Mouse (Mus musculus) stomach, postnatal 0 days (tissue): ENCODE measurements around the gene Adam10.

Experiments used
- CTCF ChIP-seq: IDR thresholded peaks from 2 replicates; pipeline ENCODE4 v1.5.1; 2016; ENCODE audit warnings: antibody characterized with exemption, low read depth, mild to moderate bottlenecking, moderate library complexity
- EP300 ChIP-seq: optimal IDR thresholded peaks from 2 replicates; pipeline ENCODE3; 2016; ENCODE audit warnings: antibody characterized with exemption

GRCm38 (mm10) chr9:70673656-70674055 lies 5.1 kb upstream of the Adam10 start:
- no peak for TF ChIP-seq CTCF
- no peak for TF ChIP-seq EP300
